Mouse (Mus musculus) lung, postnatal 0 days (tissue): ENCODE measurements around the gene Slc22a23. TPM values are rescaled to one million over a fixed set of nuclear protein-coding genes. Genes with fewer than 3 reads are reported as not detected.
A peak's percentile ranks its signal among the peaks of the same experiment; 100 is the strongest.

Experiments
- ATAC-seq: fragments of 200-750 bp; cut with Nextera tagmentation; 2 replicates; pipeline ENCODE4 v1.8.0; 2017; ENCODE audit warnings: moderate library complexity
- DNase-seq: peaks from one replicate; pipeline ENCODE4 v3.0.0-alpha.2; 2016; ENCODE audit warnings: low spot score
- H3K27ac ChIP-seq: fragments of 300-500 bp; sonication (generic); 2 replicates; pipeline ENCODE4 v1.5.1; 2014; ENCODE audit warnings: antibody characterized with exemption, mild to moderate bottlenecking, low read length, mixed read lengths
- H3K27me3 ChIP-seq: fragments of 300-500 bp; sonication (generic); replicated peaks from 2 replicates; pipeline ENCODE4 v1.6.1; 2014; ENCODE audit warnings: low read length, mixed read lengths; ENCODE audit not compliant: insufficient read depth
- H3K36me3 ChIP-seq: fragments of 300-500 bp; sonication (generic); 2 replicates; pipeline ENCODE4 v1.6.1; 2014; ENCODE audit warnings: low read length, mixed read lengths; ENCODE audit not compliant: insufficient read depth
- H3K4me1 ChIP-seq: fragments of 300-500 bp; sonication (generic); 2 replicates; pipeline ENCODE4 v1.6.1; 2014; ENCODE audit warnings: antibody characterized with exemption, low read depth, low read length, mixed read lengths; ENCODE audit not compliant: insufficient read depth
- H3K4me2 ChIP-seq: fragments of 300-500 bp; sonication (generic); replicated peaks from 2 replicates; pipeline ENCODE4 v1.6.1; 2014; ENCODE audit warnings: low read depth, mild to moderate bottlenecking, low read length, moderate library complexity, mixed read lengths
- H3K4me3 ChIP-seq: fragments of 300-500 bp; sonication (generic); 2 replicates; pipeline ENCODE4 v1.5.1; 2014; ENCODE audit warnings: low read depth, low read length
- H3K9ac ChIP-seq: fragments of 300-500 bp; sonication (generic); replicated peaks from 2 replicates; pipeline ENCODE4 v1.6.1; 2014; ENCODE audit warnings: low read depth, mild to moderate bottlenecking
- H3K9me3 ChIP-seq: fragments of 300-500 bp; sonication (generic); 2 replicates; pipeline ENCODE4 v1.6.1; 2016; ENCODE audit warnings: low read length, mixed read lengths
- CTCF ChIP-seq: IDR thresholded peaks from 2 replicates; pipeline ENCODE4 v1.5.1; 2016; ENCODE audit warnings: antibody characterized with exemption, mild to moderate bottlenecking
- EP300 ChIP-seq: IDR thresholded peaks from 2 replicates; pipeline ENCODE4 v1.6.1; 2016; ENCODE audit warnings: antibody characterized with exemption, mild to moderate bottlenecking, control low read depth
- WGBS: fragments of 180-500 bp; shearing (Covaris S2); extraction: QIAGEN DNeasy Blood & Tissue Kit; methylation state at CpG from one replicate; pipeline ENCODE4 v1.1.7; 2014; 5-methylcytosine and 5-hydroxymethylcytosine counted together
- polyA plus RNA-seq: library from polyadenylated mRNA; unstranded; fragments of >200 nt; fragmentation: Nextera tagmentation; extraction: Ambion mirVana; gene quantifications from 2 replicates; pipeline ENCODE4 v1.2.1, GENCODE M21; 2015

Gene Slc22a23
- polyA plus RNA-seq, 1 experiment from 2014 or later: 8.1 TPM

DNA sequence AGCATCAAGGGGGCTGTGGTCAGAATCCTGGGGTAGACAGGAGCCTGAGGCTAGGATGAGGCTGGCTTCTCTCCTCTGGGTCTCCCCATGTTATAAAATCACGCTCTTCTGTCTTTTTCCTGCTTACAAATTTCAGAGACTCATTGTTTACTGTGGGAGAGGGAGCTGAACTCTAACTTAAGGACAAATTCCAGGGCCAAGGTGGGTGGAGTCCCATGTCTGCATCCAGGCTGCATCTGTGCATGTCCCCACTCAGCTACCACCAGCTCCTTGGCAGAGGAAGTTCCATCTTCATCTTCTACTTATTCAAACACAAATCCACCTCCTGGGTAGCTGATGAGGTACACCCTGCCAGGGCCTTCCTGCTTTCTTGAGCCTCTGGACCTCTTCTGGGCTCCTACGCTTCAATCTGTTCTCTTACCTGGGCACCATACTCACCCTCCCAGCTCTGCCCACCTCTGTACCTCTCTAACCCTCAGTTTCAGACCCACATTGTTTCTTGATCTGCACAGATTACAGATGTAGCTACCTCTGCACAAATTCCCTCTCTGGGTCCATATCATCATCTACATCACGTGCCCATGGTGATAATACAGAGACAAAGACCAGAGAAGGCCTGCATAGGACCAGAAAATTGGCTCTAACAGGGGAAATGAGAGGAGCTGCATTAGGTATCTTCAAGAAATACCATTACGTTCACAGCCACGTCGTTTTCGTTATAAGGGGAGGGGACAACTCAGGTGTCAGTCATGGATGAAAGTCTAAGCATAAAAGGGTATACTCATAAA is 13.4 kb downstream of the Slc22a23 start:
- TF ChIP-seq CTCF (no peak), EP300 (no peak)
- H3K4me1 ChIP-seq: peaks cover 5% of the 10 kb centered on the region; the same call in 1 of the 2 replicates
- no peak overlapping the region for H3K4me3 ChIP-seq
- no peak overlapping the region for H3K27ac ChIP-seq
- 79% methylated on average over 7 of the region's 7 CpGs for WGBS
- ATAC-seq: no peak
- no peak overlapping the region for H3K4me2 ChIP-seq
- H3K36me3 ChIP-seq: no peaks in the 10 kb centered on the region
- H3K27me3 ChIP-seq: no peaks in the 10 kb centered on the region
- DNase-seq: no peak
- H3K9ac ChIP-seq: no peak overlapping the region
- H3K9me3 ChIP-seq: no peaks in the 10 kb centered on the region

- H3K36me3 ChIP-seq: no peaks in the 10 kb centered on the region
- H3K9ac ChIP-seq: no peak overlapping the region
- H3K4me2 ChIP-seq: no peak overlapping the region
- no peak for TF ChIP-seq CTCF
- WGBS: 84% methylated on average over 4 of the region's 4 CpGs
- DNase-seq: no peak
- H3K9me3 ChIP-seq: no peaks in the 10 kb centered on the region
- no peaks in the 10 kb centered on the region for H3K27me3 ChIP-seq
- H3K27ac ChIP-seq: no peak overlapping the region
- no peak overlapping the region for H3K4me3 ChIP-seq
- peak; percentile 15; the same call in 1 of the 2 replicates for ATAC-seq
- H3K4me1 ChIP-seq: peaks cover 5% of the 10 kb centered on the region; the same call in 1 of the 2 replicates
Observed at GRCm38 (mm10) chr13:34329589-34329988, 15.4 kb downstream of the Slc22a23 start.

DNA sequence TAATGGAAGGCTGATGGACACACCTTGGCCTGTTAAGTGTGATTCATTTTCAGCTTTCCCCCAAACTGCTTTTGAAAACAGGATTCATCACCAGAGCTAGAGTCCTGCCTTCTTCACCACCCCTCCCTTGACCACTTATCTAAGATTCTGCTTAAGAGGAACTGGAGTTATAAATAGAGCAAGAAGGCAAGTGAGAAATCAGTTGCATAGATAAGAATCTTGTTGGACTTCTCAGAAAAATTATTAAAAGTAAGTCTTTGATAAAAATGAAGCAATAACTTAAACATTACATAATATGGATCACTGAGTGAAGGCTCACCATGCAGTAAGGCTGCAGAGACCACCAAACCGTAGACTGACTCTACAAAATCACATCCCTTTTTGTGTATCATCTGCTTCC is 18.0 kb downstream of the Slc22a23 start:
- Histone ChIP-seq H3K9me3 (no peaks in the 10 kb centered on the region), H3K4me1 (peaks cover 5% of the 10 kb centered on the region), H3K36me3 (no peaks in the 10 kb centered on the region), H3K27me3 (no peaks in the 10 kb centered on the region), H3K4me2 (no peak overlapping the region), H3K27ac (no peak overlapping the region), H3K4me3 (no peak overlapping the region), H3K9ac (no peak overlapping the region)
- ATAC-seq: no peak
- DNase-seq: no peak
- TF ChIP-seq CTCF (no peak), EP300 (no peak)
- 81% methylated on average over 1 of the region's 1 CpGs for WGBS

DNA sequence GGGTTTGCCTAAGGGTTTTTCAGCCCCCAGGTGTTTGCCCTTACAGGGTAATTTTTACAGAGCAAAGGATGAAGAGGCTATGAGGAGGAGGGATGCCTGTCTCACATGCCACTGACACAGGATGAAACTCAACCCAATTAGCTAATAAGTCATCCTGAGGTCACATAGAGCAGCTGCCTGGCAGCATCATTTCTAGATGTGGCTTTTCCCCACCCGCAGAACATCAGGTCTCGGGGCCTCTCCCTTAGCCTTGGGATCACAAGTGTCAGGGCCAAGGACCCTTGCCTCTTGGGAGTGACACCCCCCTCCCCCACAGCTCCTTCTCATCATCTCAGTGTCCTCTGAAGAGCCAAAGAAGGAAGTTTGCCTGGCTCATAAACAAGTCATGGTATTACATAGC is 21.6 kb downstream of the Slc22a23 start:
- no peak for ATAC-seq
- Histone ChIP-seq H3K27me3 (no peaks in the 10 kb centered on the region), H3K27ac (no peak overlapping the region), H3K36me3 (no peaks in the 10 kb centered on the region), H3K9me3 (no peaks in the 10 kb centered on the region), H3K9ac (no peak overlapping the region), H3K4me3 (no peak overlapping the region), H3K4me2 (no peak overlapping the region), H3K4me1 (no peaks in the 10 kb centered on the region; the same call in none of the 2 replicates)
- TF ChIP-seq EP300 (no peak), CTCF (no peak)
- DNase-seq: no peak
- WGBS: 54% methylated on average over 2 of the region's 2 CpGs

DNA sequence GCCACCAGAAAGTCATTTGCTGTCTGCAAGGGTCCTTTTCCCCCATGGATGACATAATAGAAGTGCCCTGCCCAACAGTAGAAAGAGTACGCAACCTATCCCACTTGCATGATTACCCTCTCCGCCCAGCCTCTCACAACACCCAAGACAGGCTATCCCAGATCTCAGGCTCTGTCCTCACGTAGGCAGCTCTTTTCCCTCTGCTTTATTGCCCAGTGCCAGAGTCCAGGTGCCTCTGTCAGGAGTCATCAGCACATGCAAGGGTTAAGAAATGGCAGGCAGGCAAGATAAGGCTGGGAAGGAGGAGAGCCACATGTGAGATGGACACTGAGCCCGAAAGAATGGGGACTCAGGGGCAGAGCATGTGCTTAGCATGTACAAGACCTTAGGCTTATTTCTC is 24.5 kb downstream of the Slc22a23 start:
- no peaks in the 10 kb centered on the region for H3K27me3 ChIP-seq
- no peak overlapping the region for H3K27ac ChIP-seq
- H3K4me2 ChIP-seq: no peak overlapping the region
- ATAC-seq (no peak), DNase-seq (no peak)
- no peak overlapping the region for H3K4me3 ChIP-seq
- WGBS: 75% methylated on average over 4 of the region's 4 CpGs
- TF ChIP-seq CTCF (no peak), EP300 (no peak)
- no peaks in the 10 kb centered on the region; the same call in none of the 2 replicates for H3K4me1 ChIP-seq
- H3K9me3 ChIP-seq: no peaks in the 10 kb centered on the region
- H3K9ac ChIP-seq: no peak overlapping the region
- no peaks in the 10 kb centered on the region for H3K36me3 ChIP-seq

- 50% methylated on average over 4 of the region's 4 CpGs for WGBS
- DNase-seq: no peak
- Histone ChIP-seq H3K27me3 (no peaks in the 10 kb centered on the region), H3K4me2 (no peak overlapping the region), H3K9me3 (no peaks in the 10 kb centered on the region), H3K4me1 (0 out of 2 replicates have a peak, but pooled peaks cover 3% of the 10 kb centered on the region), H3K27ac (no peak overlapping the region), H3K9ac (no peak overlapping the region), H3K36me3 (no peaks in the 10 kb centered on the region), H3K4me3 (no peak overlapping the region)
- TF ChIP-seq EP300 (no peak), CTCF (no peak)
- no peak for ATAC-seq
Observed at GRCm38 (mm10) chr13:34317051-34317450, 27.9 kb downstream of the Slc22a23 start.
